Mouse (Mus musculus): ENCODE data around the gene Crcp.

Crcp gene

GRCm38 (mm10) chr5:130089177-130089576 lies 60.1 kb downstream of the Crcp start:
- DNase-seq (ENCODE audit: extremely low read depth, low read depth), result no peak

GRCm38 (mm10) chr5:130089626-130090393 lies 60.7 kb downstream of the Crcp start:
- DNase-seq (ENCODE audit: extremely low read depth, low read depth), result no peak

GRCm38 (mm10) chr5:130096754-130097153 lies 67.7 kb downstream of the Crcp start:
- DNase-seq (ENCODE audit: extremely low read depth, low read depth), result no peak

GRCm38 (mm10) chr5:130097837-130098236 lies 68.7 kb downstream of the Crcp start:
- no peak for DNase-seq (ENCODE audit: extremely low read depth, low read depth)

GRCm38 (mm10) chr5:130101724-130102123 lies 72.6 kb downstream of the Crcp start:
- no peak for DNase-seq (ENCODE audit: extremely low read depth, low read depth)

- no peak for DNase-seq (ENCODE audit: extremely low read depth, low read depth)
These were observed 80.3 kb downstream of the Crcp start for GRCm38 (mm10) chr5:130109348-130109747.
